Mouse (Mus musculus) testis, postnatal 14 days (tissue): ENCODE measurements at regions not wholly inside any gene's neighbourhood (a gene's known extent, or its start where the extent isn't known, plus 50 kb on each side); places are given as distances from the start of the nearest gene placed in this dataset.

ENCODE experiments used
- DNase-seq: peaks from one replicate; pipeline ENCODE4 v3.0.0; 2021; ENCODE audit warnings: low spot score

- no peak for DNase-seq
Observed at GRCm38 (mm10) chr8:112933815-112934214, 364.0 kb downstream of the Cntnap4 start.

DNA sequence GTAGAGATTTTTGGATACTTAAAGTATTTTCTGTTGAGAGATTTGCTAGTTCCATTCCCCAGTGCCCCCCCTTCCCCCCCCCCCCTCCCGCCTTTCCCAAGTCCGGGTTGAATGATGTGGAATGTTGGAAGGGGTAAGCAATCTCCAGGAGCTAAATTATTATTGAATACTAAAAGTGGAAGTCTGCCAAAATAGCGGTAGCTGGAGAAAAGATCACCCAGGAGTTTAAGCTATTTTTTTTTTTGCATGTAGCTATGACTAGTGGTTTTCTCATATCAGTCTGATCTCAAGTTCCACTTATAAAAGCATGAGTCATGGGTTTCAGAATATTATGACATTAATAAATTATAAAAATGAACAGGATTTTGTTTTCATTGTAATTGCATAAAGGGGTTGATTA lies 365.6 kb downstream of the Cntnap4 start:
- no peak for DNase-seq

GRCm38 (mm10) chr8:112935897-112936719 lies 366.3 kb downstream of the Cntnap4 start:
- no peak for DNase-seq

GRCm38 (mm10) chr8:112972418-112972817 lies 402.6 kb downstream of the Cntnap4 start:
- DNase-seq: peak; percentile 37

GRCm38 (mm10) chr8:112975734-112976133 lies 405.9 kb downstream of the Cntnap4 start:
- DNase-seq: no peak

GRCm38 (mm10) chr8:112976312-112976711 lies 406.5 kb downstream of the Cntnap4 start:
- no peak for DNase-seq

- no peak for DNase-seq
Observed at GRCm38 (mm10) chr8:112993781-112994180, 423.9 kb downstream of the Cntnap4 start.

- no peak for DNase-seq
Observed at GRCm38 (mm10) chr8:113007356-113007755, 437.5 kb downstream of the Cntnap4 start.

GRCm38 (mm10) chr8:113028880-113029279 lies 459.0 kb downstream of the Cntnap4 start:
- no peak for DNase-seq

DNA sequence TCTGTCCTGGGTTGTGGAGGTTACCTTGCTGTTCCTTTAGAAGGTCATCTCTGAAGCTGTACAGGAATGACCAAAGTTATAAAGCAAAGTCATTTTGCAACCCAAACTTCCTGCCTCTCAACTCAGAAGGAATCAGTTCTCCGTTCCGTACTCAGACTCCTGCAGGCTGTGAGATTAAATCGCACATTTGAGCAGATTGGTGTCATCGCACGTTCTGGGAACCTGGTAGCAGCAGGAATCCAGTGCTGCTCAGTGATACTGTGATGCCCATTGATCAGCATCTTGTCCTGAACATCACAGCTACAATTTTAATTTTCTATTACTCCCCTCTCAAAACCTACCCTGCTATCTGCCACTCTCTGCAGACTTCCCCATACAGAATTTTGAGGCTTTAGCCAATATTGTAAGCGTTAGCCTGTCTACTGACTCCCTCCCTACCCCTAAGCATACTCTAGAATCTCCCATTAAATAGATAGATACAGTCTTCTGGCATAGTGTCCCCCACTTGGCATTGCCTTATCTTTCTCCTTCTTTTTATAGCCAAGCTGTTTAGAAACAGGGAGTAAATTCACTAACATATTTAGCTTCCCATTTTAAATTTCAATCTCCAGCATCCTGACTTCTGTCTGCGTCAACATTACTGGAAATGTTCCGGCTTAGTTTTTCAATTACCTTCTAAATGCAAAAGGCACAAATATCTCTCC lies 482.1 kb downstream of the Cntnap4 start:
- DNase-seq: no peak

- DNase-seq: no peak
Observed at GRCm38 (mm10) chr8:113065246-113066169, 495.7 kb downstream of the Cntnap4 start.

DNA sequence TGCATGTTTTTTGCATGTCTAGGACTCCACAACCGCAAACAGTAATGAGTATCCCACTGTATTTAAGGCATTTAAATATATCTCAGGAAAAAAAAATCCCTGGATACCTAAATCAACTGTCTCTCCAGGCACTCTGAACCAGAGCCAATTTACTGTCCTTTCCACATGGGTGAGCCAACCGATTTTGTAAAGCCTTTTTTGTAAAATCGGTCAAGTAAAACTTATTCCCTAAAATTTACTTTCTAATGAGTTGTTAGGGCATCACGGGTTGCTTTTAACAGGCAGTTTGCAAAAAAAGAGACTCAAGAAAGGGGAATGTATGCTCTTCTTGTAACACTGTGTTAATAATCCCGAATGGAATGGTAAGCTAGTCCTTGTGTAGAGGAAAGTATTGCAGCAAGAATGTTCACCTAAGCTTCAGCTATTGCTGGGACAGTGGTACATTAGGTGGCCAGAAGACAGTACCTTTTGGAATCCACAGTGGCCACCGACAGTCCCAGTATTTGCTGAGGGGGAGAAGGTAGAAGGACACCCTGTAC lies 496.4 kb downstream of the Cntnap4 start:
- DNase-seq: no peak

DNA sequence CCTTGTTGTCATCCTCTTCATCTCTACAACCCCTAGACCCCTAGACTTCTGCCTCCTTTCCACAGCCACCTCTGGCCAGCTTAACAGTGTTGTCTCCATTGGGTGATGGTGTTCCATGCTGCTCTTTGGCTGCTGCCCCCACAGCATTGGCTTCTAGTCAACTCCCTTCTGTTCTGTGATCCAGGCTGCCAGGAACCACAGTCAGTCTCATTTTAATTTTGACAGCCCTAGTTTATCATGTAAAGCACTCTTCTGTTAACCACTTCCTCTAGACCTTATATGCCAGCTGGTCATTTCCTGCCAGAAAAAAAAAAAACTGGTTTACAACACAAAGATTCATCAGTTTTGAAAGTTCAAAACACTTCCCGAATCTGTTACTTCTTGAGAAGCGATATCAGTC lies 514.1 kb downstream of the Cntnap4 start:
- DNase-seq: no peak

DNA sequence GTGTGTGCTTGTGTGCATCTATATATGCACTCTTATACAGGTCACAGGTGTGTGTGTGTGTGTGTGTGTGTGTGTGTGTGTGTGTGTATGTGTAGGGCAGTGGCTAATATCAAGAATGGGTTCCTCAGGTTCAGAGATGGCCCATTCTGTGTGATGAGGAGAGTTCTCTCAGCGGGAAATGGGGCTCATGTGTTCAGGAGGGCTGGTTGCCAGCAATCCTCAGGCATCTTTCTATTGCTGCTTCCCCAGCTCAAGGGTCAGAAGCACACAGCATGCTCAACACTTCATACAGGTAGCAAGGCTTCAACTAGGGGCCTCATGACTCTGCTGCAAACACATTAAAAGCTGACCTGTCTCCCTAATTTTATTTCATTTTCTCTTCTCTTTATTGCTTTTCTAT lies 517.7 kb downstream of the Cntnap4 start:
- DNase-seq: no peak

GRCm38 (mm10) chr8:113111665-113112064 lies 523.7 kb upstream of the Mon1b start:
- DNase-seq: no peak

GRCm38 (mm10) chr8:113114165-113114700 lies 521.2 kb upstream of the Mon1b start:
- DNase-seq: no peak

GRCm38 (mm10) chr8:113117241-113117640 lies 518.1 kb upstream of the Mon1b start:
- DNase-seq: no peak

- DNase-seq: no peak
Observed at GRCm38 (mm10) chr8:113125586-113125985, 509.8 kb upstream of the Mon1b start.

DNA sequence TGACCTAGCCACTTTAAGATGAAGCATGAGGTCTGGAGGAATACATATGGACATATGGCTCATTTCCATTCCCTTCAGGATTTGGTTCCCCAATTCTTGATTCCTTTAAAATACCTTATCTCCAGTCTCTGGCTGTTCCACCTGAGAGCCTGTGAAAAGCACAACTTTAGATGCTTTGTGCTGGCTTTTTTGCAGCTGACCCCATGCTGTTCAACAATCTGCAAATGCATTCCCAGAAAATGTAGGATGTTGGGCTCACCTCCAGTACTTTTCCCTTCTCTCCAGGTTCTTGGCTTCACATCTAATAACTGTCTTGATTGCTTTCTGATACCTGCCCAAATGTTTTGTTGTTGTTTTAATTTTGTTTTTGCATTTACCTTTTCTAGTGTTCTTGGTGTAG lies 498.0 kb upstream of the Mon1b start:
- DNase-seq: no peak

DNA sequence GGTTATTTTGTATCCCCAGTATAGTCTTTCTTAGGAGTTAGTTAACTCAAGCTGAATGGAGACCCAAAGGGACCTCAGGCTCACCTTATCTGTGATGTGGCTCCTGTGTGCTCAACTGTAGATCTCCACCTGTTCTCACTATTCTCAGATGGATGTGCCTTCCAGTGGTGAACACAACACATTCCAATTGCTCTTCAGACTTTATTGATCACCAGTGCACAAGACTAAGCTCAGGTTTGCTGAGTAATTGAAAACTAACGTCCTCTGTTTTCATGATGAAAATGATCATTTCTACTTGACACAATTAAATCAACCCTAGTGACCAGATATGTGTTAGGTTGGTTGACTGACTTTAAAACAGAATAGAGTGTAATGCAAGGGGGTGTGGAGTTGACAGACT lies 495.4 kb upstream of the Mon1b start:
- DNase-seq: no peak

- DNase-seq: no peak
Observed at GRCm38 (mm10) chr8:113141131-113141530, 494.3 kb upstream of the Mon1b start.

GRCm38 (mm10) chr8:113176591-113176990 lies 458.8 kb upstream of the Mon1b start:
- no peak for DNase-seq
